In genomic region chr5:137529221-137529995, GRCm38 (mm10) we compare ENCODE assay signal across 11 mouse cellular contexts. TPM values are rescaled to one million over a fixed set of nuclear protein-coding genes. Genes with fewer than 3 reads are reported as not detected.
DNase-seq lines count a peak whose midpoint lies in the region; ATAC-seq and TF ChIP-seq lines count a peak whose summit lies in the region.
"Had no signal": no experiment of that assay in that cellular context is flagged by ENCODE, and none has a peak within 500 bp of the region (broad histone marks: within the 10 kb centered on the region; RNA-seq: fewer than 3 reads in every experiment).

No protein-coding gene starts in this region.

- no peak overlapping the region for H3K27ac ChIP-seq in neural tube, embryonic 11.5 days (ENCODE audit: low read depth, low read length)
- H3K27ac ChIP-seq in limb, embryonic 13.5 days = peak overlapping the region; percentile 95; the same call in 1 of the 2 replicates
- no peak overlapping the region for H3K27ac ChIP-seq in stomach, postnatal 0 days (replicated peaks)

- no peaks in the 10 kb centered on the region for H3K27me3 ChIP-seq in neural tube, embryonic 11.5 days (ENCODE audit: control insufficient read depth, insufficient read depth, low read length)
- H3K27me3 ChIP-seq in limb, embryonic 13.5 days = no peaks in the 10 kb centered on the region
- H3K27me3 ChIP-seq in stomach, postnatal 0 days (ENCODE audit: control insufficient read depth, insufficient read depth, low read length) = no peaks in the 10 kb centered on the region

- WGBS in neural tube, embryonic 11.5 days = 78% methylated on average over 15 of the region's 15 CpGs
- WGBS in limb, embryonic 13.5 days = 67% methylated on average over 15 of the region's 15 CpGs
- 66% methylated on average over 15 of the region's 15 CpGs for WGBS in stomach, postnatal 0 days

- intact Hi-C loops in heart, postnatal 14 days (cut with DNase I) = no loop called here

- no peaks in the 10 kb centered on the region for H3K9me3 ChIP-seq in neural tube, embryonic 11.5 days (ENCODE audit: control insufficient read depth, low read length)
- no peaks in the 10 kb centered on the region for H3K9me3 ChIP-seq in limb, embryonic 13.5 days
- no peaks in the 10 kb centered on the region for H3K9me3 ChIP-seq in stomach, postnatal 0 days (ENCODE audit: control insufficient read depth, low read length)

- TF ChIP-seq CTCF in stomach, postnatal 0 days (IDR thresholded peaks at IDR 0.05; ENCODE audit: low read depth) = 0 out of 2 replicates have a peak, but pooled peaks have one; percentile 3

- H3K36me3 ChIP-seq in neural tube, embryonic 11.5 days (ENCODE audit: control insufficient read depth, insufficient read depth, low read length) = peaks cover 20% of the 10 kb centered on the region
- peaks cover 53% of the 10 kb centered on the region for H3K36me3 ChIP-seq in limb, embryonic 13.5 days
- peaks cover 36% of the 10 kb centered on the region for H3K36me3 ChIP-seq in stomach, postnatal 0 days (ENCODE audit: control insufficient read depth, insufficient read depth, low read length)

- peaks cover 14% of the 10 kb centered on the region; the same call in 1 of the 2 replicates for H3K4me1 ChIP-seq in neural tube, embryonic 11.5 days (ENCODE audit: control insufficient read depth, insufficient read depth, low read length)
- H3K4me1 ChIP-seq in limb, embryonic 13.5 days = peaks cover 38% of the 10 kb centered on the region
- peaks cover 2% of the 10 kb centered on the region for H3K4me1 ChIP-seq in stomach, postnatal 0 days (replicated peaks; ENCODE audit: control insufficient read depth, insufficient read depth)

- TF ChIP-seq EP300 in stomach, postnatal 0 days (optimal IDR thresholded peaks at IDR 0.05) = no peak

- peak overlapping the region; percentile 89 for H3K4me3 ChIP-seq in neural tube, embryonic 11.5 days (ENCODE audit: low read depth, low read length)
- H3K4me3 ChIP-seq in limb, embryonic 13.5 days = peak overlapping the region; percentile 86
- H3K4me3 ChIP-seq in stomach, postnatal 0 days (ENCODE audit: low read depth, low read length) = no peak overlapping the region

- peak overlapping the region; percentile 69 for H3K4me2 ChIP-seq in neural tube, embryonic 11.5 days (ENCODE audit: low read depth)
- H3K4me2 ChIP-seq in limb, embryonic 13.5 days (replicated peaks) = peak overlapping the region; percentile 98
- no peak overlapping the region for H3K4me2 ChIP-seq in stomach, postnatal 0 days (replicated peaks; ENCODE audit: low read depth)

- no peak for ATAC-seq in neural tube, embryonic 11.5 days (ENCODE audit: insufficient read depth, low FRiP score, low TSS enrichment)
- no peak for ATAC-seq in limb, embryonic 13.5 days (ENCODE audit: low FRiP score, low read depth)
- ATAC-seq in stomach, postnatal 0 days (ENCODE audit: low FRiP score, low TSS enrichment) = no peak
- ATAC-seq: activated CD4-positive, CD25-positive, alpha-beta regulatory T cell, adult 4 months had no signal

- peak overlapping the region; percentile 93; the same call in 1 of the 2 replicates for H3K9ac ChIP-seq in neural tube, embryonic 11.5 days (ENCODE audit: low read length)
- peak overlapping the region; percentile 93; the same call in 1 of the 2 replicates for H3K9ac ChIP-seq in limb, embryonic 13.5 days
- no peak overlapping the region for H3K9ac ChIP-seq in stomach, postnatal 0 days (ENCODE audit: low read length)

- peak; percentile 95 for DNase-seq in heart, adult 11 months
- DNase-seq in heart, postnatal 14 days = no peak
- no peak for DNase-seq in neural tube, embryonic 11.5 days (ENCODE audit: low spot score)
- DNase-seq in neural tube, embryonic 10.5 days (ENCODE audit: extremely low spot score, low spot score) = no peak
- DNase-seq in stomach, postnatal 0 days (ENCODE audit: low spot score) = peak; percentile 17
- DNase-seq in kidney, adult 18-20 months = no peak
- no peak for DNase-seq in frontal cortex, adult 2 months (ENCODE audit: extremely low spot score in 1 of 2, low spot score in 1 of 2)

RNA-seq across cellular contexts. Expression of gene Epo, which starts 3.6 kb away (rescaled TPM):
- not detected for total RNA-seq in heart, postnatal 14 days (2021)
- 0.34 and 0.51 TPM in 2 replicates for polyA plus RNA-seq in neural tube, embryonic 11.5 days (2014; fragmentation: Nextera tagmentation; extraction: Ambion mirVana)
- polyA plus RNA-seq in limb, embryonic 13.5 days (2015; fragmentation: Nextera tagmentation; extraction: Ambion mirVana) = 0.78 and 0.86 TPM in 2 replicates
- not detected in 2 replicates for polyA plus RNA-seq in stomach, postnatal 0 days (2015; fragmentation: Nextera tagmentation; extraction: Ambion mirVana)
- polyA plus RNA-seq in frontal cortex, adult 2 months (2012; rRNA removed) = not detected in 2 replicates
- total RNA-seq: gastrocnemius, postnatal 4 days; layer of hippocampus, adult 18-20 months had no signal
- polyA plus RNA-seq: activated CD4-positive, CD25-positive, alpha-beta regulatory T cell, adult 4 months had no signal

RNA-seq across cellular contexts. Expression of gene Gnb2, which starts 3.9 kb away (rescaled TPM):
- 100 to 1,000 TPM; 322 to 323 TPM for total RNA-seq in heart, postnatal 14 days (2021)
- 449 and 479 TPM in 2 replicates for polyA plus RNA-seq in neural tube, embryonic 11.5 days (2014; fragmentation: Nextera tagmentation; extraction: Ambion mirVana)
- polyA plus RNA-seq in limb, embryonic 13.5 days (2015; fragmentation: Nextera tagmentation; extraction: Ambion mirVana) = 343 and 352 TPM in 2 replicates
- 345 and 374 TPM in 2 replicates for polyA plus RNA-seq in stomach, postnatal 0 days (2015; fragmentation: Nextera tagmentation; extraction: Ambion mirVana)
- 635 and 662 TPM in 2 replicates for polyA plus RNA-seq in frontal cortex, adult 2 months (2012; rRNA removed)

RNA-seq across cellular contexts. Expression of gene Gigyf1, which starts 11.1 kb away (rescaled TPM):
- total RNA-seq in heart, postnatal 14 days (2021) = 10 to 100 TPM; 28.3 to 33.8 TPM
- polyA plus RNA-seq in neural tube, embryonic 11.5 days (2014; fragmentation: Nextera tagmentation; extraction: Ambion mirVana) = 9.5 and 10.6 TPM in 2 replicates
- polyA plus RNA-seq in limb, embryonic 13.5 days (2015; fragmentation: Nextera tagmentation; extraction: Ambion mirVana) = 16.1 and 16.7 TPM in 2 replicates
- polyA plus RNA-seq in stomach, postnatal 0 days (2015; fragmentation: Nextera tagmentation; extraction: Ambion mirVana) = 5.2 and 6.0 TPM in 2 replicates
- 51.1 and 56.4 TPM in 2 replicates for polyA plus RNA-seq in frontal cortex, adult 2 months (2012; rRNA removed)

RNA-seq across cellular contexts. Expression of gene Actl6b, which starts 23.9 kb away (rescaled TPM):
- total RNA-seq in heart, postnatal 14 days (2021) = not detected
- 38.6 and 40.0 TPM in 2 replicates for polyA plus RNA-seq in neural tube, embryonic 11.5 days (2014; fragmentation: Nextera tagmentation; extraction: Ambion mirVana)
- polyA plus RNA-seq in limb, embryonic 13.5 days (2015; fragmentation: Nextera tagmentation; extraction: Ambion mirVana) = 0.45 and 0.93 TPM in 2 replicates
- 2.3 and 2.7 TPM in 2 replicates for polyA plus RNA-seq in stomach, postnatal 0 days (2015; fragmentation: Nextera tagmentation; extraction: Ambion mirVana)
- polyA plus RNA-seq in frontal cortex, adult 2 months (2012; rRNA removed) = 184 and 199 TPM in 2 replicates
- total RNA-seq: gastrocnemius, postnatal 4 days had no signal
- polyA plus RNA-seq: activated CD4-positive, CD25-positive, alpha-beta regulatory T cell, adult 4 months had no signal

RNA-seq across cellular contexts. Expression of gene Pop7, which starts 27.1 kb away (rescaled TPM):
- total RNA-seq in heart, postnatal 14 days (2021) = 10 to 100 TPM; 12.5 to 16.9 TPM
- 53.9 and 57.9 TPM in 2 replicates for polyA plus RNA-seq in neural tube, embryonic 11.5 days (2014; fragmentation: Nextera tagmentation; extraction: Ambion mirVana)
- polyA plus RNA-seq in limb, embryonic 13.5 days (2015; fragmentation: Nextera tagmentation; extraction: Ambion mirVana) = 48.4 and 54.0 TPM in 2 replicates
- 37.9 and 39.9 TPM in 2 replicates for polyA plus RNA-seq in stomach, postnatal 0 days (2015; fragmentation: Nextera tagmentation; extraction: Ambion mirVana)
- polyA plus RNA-seq in frontal cortex, adult 2 months (2012; rRNA removed) = 51.7 and 52.3 TPM in 2 replicates

Comparison
In these comparisons a context has a peak if more than half of its experiments do, and no peak if none do; other contexts are left out.
1. DNase-seq: peak in heart, adult 11 months (single experiment) and stomach, postnatal 0 days (single experiment); none in heart, postnatal 14 days (0 of 2), neural tube, embryonic 11.5 days (single experiment), neural tube, embryonic 10.5 days (single experiment), kidney, adult 18-20 months (single experiment) and frontal cortex, adult 2 months (0 of 2).